In genomic region chr3:136761979-136762341, GRCm38 (mm10) we compare ENCODE assay signal across 17 mouse cellular contexts.
"Had no signal": no experiment of that assay in that cellular context is flagged by ENCODE, and none has a peak within 500 bp of the region (broad histone marks: within the 10 kb centered on the region; RNA-seq: fewer than 3 reads in every experiment).

No protein-coding gene starts in this region.

- H3K27ac ChIP-seq: kidney, postnatal 0 days; layer of hippocampus, adult 2 months; limb, embryonic 13.5 days; liver, embryonic 15.5 days; midbrain, embryonic 10.5 days; neural tube, embryonic 12.5 days; stomach, embryonic 15.5 days had no signal

- H3K4me2 ChIP-seq: limb, embryonic 13.5 days; liver, embryonic 15.5 days; lung, embryonic 14.5 days; neural tube, embryonic 12.5 days; stomach, embryonic 15.5 days had no signal

- H3K4me3 ChIP-seq: layer of hippocampus, adult 2 months; limb, embryonic 13.5 days; liver, embryonic 15.5 days; midbrain, embryonic 10.5 days; neural tube, embryonic 12.5 days; stomach, embryonic 15.5 days had no signal

- ATAC-seq: inflammation-experienced regulatory T-cells, adult 6 months had no signal

- H3K9me3 ChIP-seq: limb, embryonic 13.5 days; liver, embryonic 15.5 days; midbrain, embryonic 10.5 days; neural tube, embryonic 12.5 days; stomach, embryonic 15.5 days had no signal

- H3K27me3 ChIP-seq: limb, embryonic 13.5 days; liver, embryonic 15.5 days; neural tube, embryonic 12.5 days; stomach, embryonic 15.5 days had no signal

- DNase-seq: kidney, adult 11 months; kidney, adult 9 months; kidney, postnatal 4 days; left cerebral cortex, postnatal 4 days; lung, embryonic 14.5 days; lung, postnatal 14 days; midbrain, embryonic 14.5 days; thymus, adult 2 months; thymus, postnatal 25 days had no signal

- H3K36me3 ChIP-seq: limb, embryonic 13.5 days; liver, embryonic 15.5 days; midbrain, embryonic 10.5 days; neural tube, embryonic 12.5 days; stomach, embryonic 15.5 days had no signal

- H3K9ac ChIP-seq: limb, embryonic 13.5 days; liver, embryonic 15.5 days; lung, embryonic 14.5 days; neural tube, embryonic 12.5 days; stomach, embryonic 15.5 days had no signal
